Mouse (Mus musculus) stomach, embryonic 16.5 days (tissue): Measurements from ENCODE around the gene Gm19345. TPM values are rescaled to one million over a fixed set of nuclear protein-coding genes. Genes with fewer than 3 reads are reported as not detected.

Experiments
- ATAC-seq: fragments of 200-750 bp; cut with Nextera tagmentation; 2 replicates; pipeline ENCODE4 v1.8.0; 2017; ENCODE audit warnings: moderate number of reproducible peaks, moderate TSS enrichment; ENCODE audit not compliant: insufficient read depth, low FRiP score
- H3K27ac ChIP-seq: fragments of 300-500 bp; sonication (generic); 2 replicates; pipeline ENCODE4 v1.5.1; 2014; ENCODE audit warnings: low read length
- H3K27me3 ChIP-seq: fragments of 300-500 bp; sonication (generic); 2 replicates; pipeline ENCODE4 v1.6.1; 2014; ENCODE audit warnings: low read length, control low read depth, mixed read lengths; ENCODE audit not compliant: control insufficient read depth, insufficient read depth
- H3K36me3 ChIP-seq: fragments of 300-500 bp; sonication (generic); 2 replicates; pipeline ENCODE4 v1.6.1; 2014; ENCODE audit warnings: low read length; ENCODE audit not compliant: control insufficient read depth, insufficient read depth
- H3K4me1 ChIP-seq: fragments of 300-500 bp; sonication (generic); 2 replicates; pipeline ENCODE4 v1.6.1; 2014; ENCODE audit warnings: low read length, control low read depth, mixed read lengths; ENCODE audit not compliant: control insufficient read depth, insufficient read depth
- H3K4me2 ChIP-seq: fragments of 300-500 bp; sonication (generic); 2 replicates; pipeline ENCODE4 v1.6.1; 2014; ENCODE audit warnings: low read depth, low read length, mixed read lengths
- H3K4me3 ChIP-seq: fragments of 300-500 bp; sonication (generic); replicated peaks from 2 replicates; pipeline ENCODE4 v1.5.1; 2014; ENCODE audit warnings: mild to moderate bottlenecking, low read length
- H3K9ac ChIP-seq: fragments of 300-500 bp; sonication (generic); 2 replicates; pipeline ENCODE4 v1.6.1; 2014; ENCODE audit warnings: low read length
- H3K9me3 ChIP-seq: fragments of 300-500 bp; sonication (generic); replicated peaks from 2 replicates; pipeline ENCODE4 v1.6.1; 2016; ENCODE audit warnings: low read length, control low read depth; ENCODE audit not compliant: control insufficient read depth
- WGBS: fragments of 180-500 bp; shearing (Covaris S2); extraction: QIAGEN DNeasy Blood & Tissue Kit; methylation state at CpG from one replicate; pipeline ENCODE4 v1.1.7; 2014; 5-methylcytosine and 5-hydroxymethylcytosine counted together
- polyA plus RNA-seq: library from polyadenylated mRNA; unstranded; fragments of >200 nt; fragmentation: Nextera tagmentation; extraction: Ambion mirVana; gene quantifications from 2 replicates; pipeline ENCODE4 v1.2.1, GENCODE M21; 2015

Gene Gm19345
- polyA plus RNA-seq, 1 experiment from 2014 or later, result 0.31 TPM

GRCm38 (mm10) chr7:19856283-19856682, 4.5 kb downstream of the Gm19345 start:
- WGBS, result 77% methylated on average over 6 of the region's 6 CpGs
- Histone ChIP-seq H3K36me3 (no peaks in the 10 kb centered on the region), H3K9ac (no peak overlapping the region), H3K27me3 (peaks cover 14% of the 10 kb centered on the region), H3K4me3 (no peak overlapping the region), H3K27ac (no peak overlapping the region), H3K4me2 (no peak overlapping the region), H3K4me1 (peaks cover 4% of the 10 kb centered on the region; the same call in 1 of the 2 replicates), H3K9me3 (no peaks in the 10 kb centered on the region)
- ATAC-seq, result no peak

GRCm38 (mm10) chr7:19859740-19860139, 7.9 kb downstream of the Gm19345 start:
- H3K4me1 ChIP-seq, result no peaks in the 10 kb centered on the region
- no peak overlapping the region for H3K4me3 ChIP-seq

GRCm38 (mm10) chr7:19861199-19861598, 9.4 kb downstream of the Gm19345 start, which contains the start of gene Ceacam16:
Gene Ceacam16 (minus strand): TSS chr7:19861299.
- Histone ChIP-seq H3K27me3 (no peaks in the 10 kb centered on the region), H3K9me3 (no peaks in the 10 kb centered on the region), H3K4me3 (no peak within 1 kb of the TSS), H3K27ac (no peak within 1 kb of the TSS), H3K4me1 (no peaks in the 10 kb centered on the region), H3K36me3 (no peaks in the 10 kb centered on the region), H3K9ac (no peak within 1 kb of the TSS), H3K4me2 (no peak within 1 kb of the TSS)
- WGBS, result 78% methylated on average over 9 of the region's 9 CpGs
- ATAC-seq, result no peak

More at GRCm38 (mm10) chr7:19859740-19860139, 7.9 kb downstream of the Gm19345 start:
- H3K36me3 ChIP-seq, result no peaks in the 10 kb centered on the region
- ATAC-seq, result no peak
- H3K27me3 ChIP-seq, result no peaks in the 10 kb centered on the region
- WGBS, result 64% methylated on average over 10 of the region's 10 CpGs
- H3K9ac ChIP-seq, result no peak overlapping the region
- no peaks in the 10 kb centered on the region for H3K9me3 ChIP-seq
- no peak overlapping the region for H3K27ac ChIP-seq
- H3K4me2 ChIP-seq, result no peak overlapping the region

GRCm38 (mm10) chr7:19864241-19864640, 12.4 kb downstream of the Gm19345 start:
- Histone ChIP-seq H3K4me2 (no peak overlapping the region), H3K4me3 (no peak overlapping the region), H3K27me3 (no peaks in the 10 kb centered on the region), H3K4me1 (no peaks in the 10 kb centered on the region), H3K36me3 (no peaks in the 10 kb centered on the region), H3K27ac (no peak overlapping the region), H3K9me3 (no peaks in the 10 kb centered on the region), H3K9ac (no peak overlapping the region)
- 30% methylated on average over 2 of the region's 2 CpGs for WGBS
- ATAC-seq, result no peak

GRCm38 (mm10) chr7:19865246-19866036, 13.6 kb downstream of the Gm19345 start:
- no peak for ATAC-seq
- no peak overlapping the region for H3K27ac ChIP-seq
- no peak overlapping the region for H3K4me2 ChIP-seq

GRCm38 (mm10) chr7:19866490-19866889, 14.7 kb downstream of the Gm19345 start:
- ATAC-seq, result no peak
- no peaks in the 10 kb centered on the region for H3K27me3 ChIP-seq
- no peak overlapping the region for H3K27ac ChIP-seq
- H3K9ac ChIP-seq, result no peak overlapping the region
- H3K36me3 ChIP-seq, result no peaks in the 10 kb centered on the region
- no peak overlapping the region for H3K4me3 ChIP-seq
- no peaks in the 10 kb centered on the region for H3K9me3 ChIP-seq
- WGBS, result 83% methylated on average over 6 of the region's 6 CpGs
- no peaks in the 10 kb centered on the region for H3K4me1 ChIP-seq
- no peak overlapping the region for H3K4me2 ChIP-seq

More at GRCm38 (mm10) chr7:19865246-19866036, 13.6 kb downstream of the Gm19345 start:
- H3K4me3 ChIP-seq, result no peak overlapping the region
- H3K27me3 ChIP-seq, result no peaks in the 10 kb centered on the region
- H3K36me3 ChIP-seq, result no peaks in the 10 kb centered on the region
- no peak overlapping the region for H3K9ac ChIP-seq
- no peaks in the 10 kb centered on the region for H3K9me3 ChIP-seq
- 63% methylated on average over 8 of the region's 8 CpGs for WGBS
- H3K4me1 ChIP-seq, result no peaks in the 10 kb centered on the region

GRCm38 (mm10) chr7:19867751-19868399, 16.1 kb downstream of the Gm19345 start:
- 67% methylated on average over 16 of the region's 16 CpGs for WGBS
- H3K27me3 ChIP-seq, result no peaks in the 10 kb centered on the region
- peak; percentile 11; the same call in 1 of the 2 replicates for ATAC-seq

GRCm38 (mm10) chr7:19871137-19871621, 19.4 kb downstream of the Gm19345 start:
- H3K9ac ChIP-seq, result no peak overlapping the region
- no peak overlapping the region; the same call in 1 of the 2 replicates for H3K27ac ChIP-seq
- no peak overlapping the region for H3K4me3 ChIP-seq
- H3K4me1 ChIP-seq, result peaks cover 4% of the 10 kb centered on the region
- no peak overlapping the region for H3K4me2 ChIP-seq
- no peaks in the 10 kb centered on the region for H3K27me3 ChIP-seq
- ATAC-seq, result no peak
- 56% methylated on average over 10 of the region's 10 CpGs for WGBS
- H3K9me3 ChIP-seq, result no peaks in the 10 kb centered on the region
- H3K36me3 ChIP-seq, result no peaks in the 10 kb centered on the region

More at GRCm38 (mm10) chr7:19867751-19868399, 16.1 kb downstream of the Gm19345 start:
- H3K4me2 ChIP-seq, result no peak overlapping the region
- no peaks in the 10 kb centered on the region for H3K36me3 ChIP-seq
- peaks cover 4% of the 10 kb centered on the region for H3K4me1 ChIP-seq
- no peak overlapping the region for H3K4me3 ChIP-seq
- no peak overlapping the region for H3K9ac ChIP-seq
- H3K9me3 ChIP-seq, result no peaks in the 10 kb centered on the region
- H3K27ac ChIP-seq, result no peak overlapping the region
